Mouse (Mus musculus): ENCODE results near the gene Prkab2. TPM values are rescaled to one million over a fixed set of nuclear protein-coding genes. Genes with fewer than 3 reads are reported as not detected.

The Prkab2 gene
- polyA plus RNA-seq, 1 experiment from 2014 or later, result 15.5 TPM

- H3K27me3 ChIP-seq, result no peaks in the 10 kb centered on the region
- WGBS, result 92% methylated on average over 5 of the region's 5 CpGs
Observed at GRCm38 (mm10) chr3:97653781-97654180, 4.2 kb upstream of the Prkab2 start.

GRCm38 (mm10) chr3:97654901-97655300 is 3.1 kb upstream of the Prkab2 start:
- Histone ChIP-seq H3K9me3 (no peaks in the 10 kb centered on the region), H3K4me1 (replicated peaks) (peaks cover 17% of the 10 kb centered on the region), H3K27me3 (no peaks in the 10 kb centered on the region), H3K4me2 (no peak overlapping the region), H3K9ac (no peak overlapping the region), H3K36me3 (no peaks in the 10 kb centered on the region), H3K27ac (replicated peaks) (no peak overlapping the region), H3K4me3 (no peak overlapping the region)
- ATAC-seq (ENCODE audit: low FRiP score, low read depth), result no peak
- WGBS, result 84% methylated on average over 8 of the region's 8 CpGs

More at GRCm38 (mm10) chr3:97653781-97654180, 4.2 kb upstream of the Prkab2 start:
- Histone ChIP-seq H3K4me2 (no peak overlapping the region), H3K9ac (no peak overlapping the region), H3K4me1 (replicated peaks) (peaks cover 6% of the 10 kb centered on the region), H3K27ac (replicated peaks) (no peak overlapping the region), H3K4me3 (no peak overlapping the region), H3K9me3 (no peaks in the 10 kb centered on the region), H3K36me3 (no peaks in the 10 kb centered on the region)
- no peak for ATAC-seq (ENCODE audit: low FRiP score, low read depth)

GRCm38 (mm10) chr3:97658426-97659193 is 617 bp downstream of the Prkab2 start:
- H3K4me1 ChIP-seq (replicated peaks), result peaks cover 25% of the 10 kb centered on the region
- WGBS, result under 1% methylated on average over 50 of the region's 50 CpGs
- ATAC-seq (ENCODE audit: low FRiP score, low read depth), result peak; percentile 83
- H3K9ac ChIP-seq, result peak overlapping the region; percentile 72
- H3K4me3 ChIP-seq, result peak overlapping the region; percentile 88
- H3K27me3 ChIP-seq, result no peaks in the 10 kb centered on the region
- peak overlapping the region; percentile 83 for H3K4me2 ChIP-seq
- no peaks in the 10 kb centered on the region for H3K9me3 ChIP-seq
- peak overlapping the region; percentile 82 for H3K27ac ChIP-seq (replicated peaks)
- peaks cover 12% of the 10 kb centered on the region for H3K36me3 ChIP-seq

DNA sequence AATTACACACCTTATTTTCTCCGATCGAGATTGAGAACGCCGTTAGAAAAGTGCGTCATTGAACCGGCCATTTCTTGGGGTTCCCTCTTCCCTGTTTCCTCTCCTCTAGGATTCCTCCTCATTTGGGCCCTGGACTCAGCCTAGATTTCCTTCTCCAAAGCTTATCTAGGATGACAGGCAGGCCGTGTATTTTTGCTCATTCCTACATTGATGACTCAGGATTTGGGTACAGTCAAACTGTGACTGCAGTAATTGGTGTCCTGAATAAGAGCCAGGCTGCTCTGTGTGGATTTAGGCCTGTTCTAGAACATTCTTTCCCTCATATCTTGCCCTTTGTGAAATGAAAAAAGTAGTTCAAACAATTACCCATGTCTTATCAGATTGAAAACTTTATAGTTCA is 1.8 kb downstream of the Prkab2 start:
- no peak for ATAC-seq (ENCODE audit: low FRiP score, low read depth)
- Histone ChIP-seq H3K4me2 (peak overlapping the region; percentile 83), H3K27ac (replicated peaks) (no peak overlapping the region), H3K36me3 (peaks cover 23% of the 10 kb centered on the region), H3K4me3 (peak overlapping the region; percentile 88), H3K27me3 (no peaks in the 10 kb centered on the region), H3K4me1 (replicated peaks) (peaks cover 25% of the 10 kb centered on the region), H3K9ac (0 out of 2 replicates have a peak overlapping the region, but pooled peaks have one; percentile 72), H3K9me3 (no peaks in the 10 kb centered on the region)
- WGBS, result 67% methylated on average over 7 of the region's 7 CpGs

GRCm38 (mm10) chr3:97661206-97661605 is 3.2 kb downstream of the Prkab2 start:
- Histone ChIP-seq H3K4me2 (no peak overlapping the region), H3K9me3 (no peaks in the 10 kb centered on the region), H3K4me3 (no peak overlapping the region), H3K9ac (no peak overlapping the region), H3K27me3 (no peaks in the 10 kb centered on the region), H3K4me1 (replicated peaks) (peaks cover 25% of the 10 kb centered on the region), H3K36me3 (peaks cover 29% of the 10 kb centered on the region), H3K27ac (replicated peaks) (no peak overlapping the region)
- no peak for ATAC-seq (ENCODE audit: low FRiP score, low read depth)
- WGBS, result 82% methylated on average over 8 of the region's 8 CpGs

DNA sequence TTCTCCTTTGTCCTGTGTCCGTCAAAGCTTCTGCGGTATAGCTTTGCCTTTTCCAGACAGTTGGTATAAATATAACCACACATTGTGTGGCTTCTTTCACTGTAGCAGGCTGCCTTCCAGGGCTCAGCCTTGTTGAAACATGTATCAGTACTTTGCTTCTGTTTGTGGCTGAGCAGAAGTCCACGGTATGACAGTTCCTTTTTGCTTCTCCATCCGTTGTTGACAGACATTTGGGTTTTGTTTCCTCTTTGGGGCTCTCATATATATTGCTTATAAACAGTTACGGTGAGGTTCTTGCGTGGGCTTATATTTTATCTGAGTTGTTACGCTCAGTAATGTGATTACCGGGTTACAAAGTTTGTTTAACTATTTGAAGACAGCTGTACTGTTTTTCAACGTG is 7.5 kb downstream of the Prkab2 start:
- Histone ChIP-seq H3K27me3 (no peaks in the 10 kb centered on the region), H3K36me3 (peaks cover 65% of the 10 kb centered on the region), H3K4me3 (no peak overlapping the region), H3K4me1 (replicated peaks) (0 out of 2 replicates have a peak, but pooled peaks cover 2% of the 10 kb centered on the region), H3K27ac (replicated peaks) (no peak overlapping the region), H3K4me2 (no peak overlapping the region), H3K9me3 (no peaks in the 10 kb centered on the region), H3K9ac (no peak overlapping the region)
- no peak for ATAC-seq (ENCODE audit: low FRiP score, low read depth)
- WGBS, result 94% methylated on average over 9 of the region's 9 CpGs

GRCm38 (mm10) chr3:97666154-97666553 is 8.2 kb downstream of the Prkab2 start:
- Histone ChIP-seq H3K4me2 (no peak overlapping the region), H3K9me3 (no peaks in the 10 kb centered on the region), H3K9ac (no peak overlapping the region), H3K4me1 (replicated peaks) (no peaks in the 10 kb centered on the region), H3K4me3 (no peak overlapping the region), H3K36me3 (peaks cover 71% of the 10 kb centered on the region), H3K27me3 (no peaks in the 10 kb centered on the region), H3K27ac (replicated peaks) (no peak overlapping the region)
- WGBS, result 82% methylated on average over 8 of the region's 8 CpGs
- ATAC-seq (ENCODE audit: low FRiP score, low read depth), result no peak

DNA sequence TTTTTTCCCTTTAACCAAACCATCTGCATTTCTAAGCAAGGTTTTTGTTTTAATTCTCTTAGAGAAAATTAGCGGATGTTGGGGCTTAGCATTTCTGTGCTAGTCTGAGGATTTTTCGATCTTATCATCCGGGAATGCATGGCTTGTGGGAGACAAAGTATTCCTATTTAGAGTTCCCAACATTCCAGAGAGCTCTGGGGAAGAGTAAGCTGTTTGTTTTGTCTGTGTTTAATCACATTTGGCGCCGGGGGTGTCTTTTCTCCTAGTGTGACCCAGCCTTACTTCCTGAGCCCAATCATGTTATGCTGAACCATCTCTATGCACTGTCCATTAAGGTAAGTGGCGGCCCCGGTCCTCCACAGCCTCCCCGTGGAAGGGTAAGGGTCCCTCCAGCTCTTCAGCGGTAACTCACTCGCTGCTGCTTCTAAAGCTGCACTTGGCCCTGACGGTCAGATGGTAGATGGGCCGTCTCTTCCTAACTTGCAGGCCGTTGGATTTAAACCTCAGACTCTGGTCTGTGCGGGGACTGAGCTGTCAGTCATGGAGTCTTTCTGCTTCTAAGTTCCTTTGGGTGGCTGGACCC is 9.2 kb downstream of the Prkab2 start:
- Histone ChIP-seq H3K4me2 (no peak overlapping the region), H3K4me1 (replicated peaks) (no peaks in the 10 kb centered on the region), H3K9me3 (no peaks in the 10 kb centered on the region), H3K36me3 (peaks cover 77% of the 10 kb centered on the region), H3K9ac (no peak overlapping the region), H3K27me3 (no peaks in the 10 kb centered on the region), H3K27ac (replicated peaks) (no peak overlapping the region), H3K4me3 (no peak overlapping the region)
- ATAC-seq (ENCODE audit: low FRiP score, low read depth), result no peak
- 87% methylated on average over 14 of the region's 14 CpGs for WGBS

- no peaks in the 10 kb centered on the region for H3K9me3 ChIP-seq
- H3K4me3 ChIP-seq, result no peak within 1 kb of the TSS
- ATAC-seq (ENCODE audit: low FRiP score, low read depth), result no peak
- H3K9ac ChIP-seq, result no peak within 1 kb of the TSS
- H3K4me1 ChIP-seq (replicated peaks), result no peaks in the 10 kb centered on the region
- H3K4me2 ChIP-seq, result no peak within 1 kb of the TSS
- H3K27me3 ChIP-seq, result no peaks in the 10 kb centered on the region
- 94% methylated on average over 7 of the region's 7 CpGs for WGBS
- peaks cover 19% of the 10 kb centered on the region for H3K36me3 ChIP-seq
- no peak within 1 kb of the TSS for H3K27ac ChIP-seq (replicated peaks)
Observed at GRCm38 (mm10) chr3:97674644-97675110, 16.7 kb downstream of the Prkab2 start, which contains the start of gene Gm17651. Gene Gm17651 (minus strand): TSS chr3:97674694.

DNA sequence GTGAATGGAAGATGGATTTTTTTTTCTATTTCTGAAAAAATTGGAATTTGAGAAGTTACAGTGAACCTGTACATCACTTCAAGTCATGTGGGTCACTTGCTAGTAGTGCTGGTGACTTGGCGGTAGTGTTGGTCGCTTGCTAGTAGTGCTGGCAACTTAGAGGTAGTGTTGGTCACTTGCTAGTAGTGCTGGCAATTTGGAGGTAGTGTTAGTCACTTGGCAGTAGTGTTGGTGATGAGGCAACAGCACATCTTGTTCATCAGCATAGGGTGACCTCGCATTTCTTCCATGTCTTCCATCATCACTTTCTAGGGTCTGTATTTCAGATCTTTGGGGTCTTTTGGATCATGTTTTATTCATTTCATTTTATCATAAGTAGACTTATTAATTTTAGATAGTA is 18.1 kb downstream of the Prkab2 start:
- H3K9me3 ChIP-seq, result no peaks in the 10 kb centered on the region
- no peak for ATAC-seq (ENCODE audit: low FRiP score, low read depth)
- no peaks in the 10 kb centered on the region for H3K27me3 ChIP-seq
- WGBS, result 93% methylated on average over 3 of the region's 3 CpGs
- H3K4me2 ChIP-seq, result no peak overlapping the region
- H3K9ac ChIP-seq, result no peak overlapping the region
- H3K36me3 ChIP-seq, result peaks cover 6% of the 10 kb centered on the region; the same call in 1 of the 2 replicates
- no peak overlapping the region for H3K27ac ChIP-seq (replicated peaks)
- no peak overlapping the region for H3K4me3 ChIP-seq
- 0 out of 2 replicates have a peak, but pooled peaks cover 3% of the 10 kb centered on the region for H3K4me1 ChIP-seq (replicated peaks)

DNA sequence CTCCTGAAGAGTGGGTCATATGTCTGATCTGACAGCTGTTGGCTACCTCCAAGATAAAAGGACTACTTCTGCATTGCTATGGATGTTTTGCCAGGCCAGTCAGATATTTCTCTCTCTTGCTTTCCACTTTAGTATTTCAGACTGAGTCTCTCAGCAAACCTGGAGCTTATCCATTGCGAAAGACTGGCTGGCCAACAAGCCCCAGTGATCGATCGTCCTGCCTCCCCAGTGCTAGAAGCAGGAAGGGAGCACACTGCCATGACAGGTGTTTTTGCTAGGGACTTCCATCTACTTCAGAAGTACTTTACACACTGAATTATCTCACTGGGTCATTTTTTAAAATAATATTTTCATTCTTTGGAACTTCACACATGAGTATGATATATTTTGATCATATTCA is 20.4 kb downstream of the Prkab2 start:
- Histone ChIP-seq H3K9me3 (no peaks in the 10 kb centered on the region), H3K4me1 (replicated peaks) (peaks cover 16% of the 10 kb centered on the region), H3K36me3 (no peaks in the 10 kb centered on the region), H3K4me3 (no peak overlapping the region), H3K4me2 (no peak overlapping the region), H3K9ac (no peak overlapping the region), H3K27me3 (peaks cover 9% of the 10 kb centered on the region; the same call in 1 of the 2 replicates), H3K27ac (replicated peaks) (no peak overlapping the region)
- ATAC-seq (ENCODE audit: low FRiP score, low read depth), result no peak
- WGBS, result 99% methylated on average over 3 of the region's 3 CpGs

- peak overlapping the region; percentile 41 for H3K4me3 ChIP-seq
- ATAC-seq (ENCODE audit: low FRiP score, low read depth), result peak; percentile 74
- peaks cover 10% of the 10 kb centered on the region; the same call in 1 of the 2 replicates for H3K27me3 ChIP-seq
- no peaks in the 10 kb centered on the region for H3K9me3 ChIP-seq
- no peak overlapping the region for H3K27ac ChIP-seq (replicated peaks)
- H3K4me1 ChIP-seq (replicated peaks), result peaks cover 20% of the 10 kb centered on the region
- no peaks in the 10 kb centered on the region for H3K36me3 ChIP-seq
- WGBS, result 2% methylated on average over 28 of the region's 28 CpGs
- H3K9ac ChIP-seq, result peak overlapping the region; percentile 37
- peak overlapping the region; percentile 76 for H3K4me2 ChIP-seq
Observed at GRCm38 (mm10) chr3:97680631-97681320, 22.8 kb downstream of the Prkab2 start.
